Mouse (Mus musculus) neutrophil, adult 59 days (primary cell): Measurements from ENCODE around the gene Nipal1. TPM values are rescaled to one million over a fixed set of nuclear protein-coding genes. Genes with fewer than 3 reads are reported as not detected.

ENCODE experiments used
- total RNA-seq, 2 experiments: library from RNA; stranded (reverse); gene quantifications; 1 replicate in 1 of 2; 2 replicates in 1 of 2; pipeline ENCODE4 v1.2.4; 2023

Nipal1 gene
- not detected for total RNA-seq

GRCm38 (mm10) chr5:72647418-72647907, at the start of gene Nipal1:
TSS of gene Nipal1 (plus strand) at chr5:72647795.

GRCm38 (mm10) chr5:72644175-72644574, 3.4 kb upstream of the Nipal1 start, which contains the start of gene Cnga1:
TSS of gene Cnga1 (minus strand) at chr5:72644275.

Other genes with a start within 250 kb of the Nipal1 start
- not detected for gene Corin, start 143.3 kb upstream of the Nipal1 start, total RNA-seq
- gene Nfxl1, start 88.1 kb upstream of the Nipal1 start, total RNA-seq, result 10 to 100 TPM; 13.9 to 15.3 TPM
- not detected for gene Zar1, start 66.5 kb upstream of the Nipal1 start, total RNA-seq
- not detected for gene Gm5868, start 60.2 kb upstream of the Nipal1 start, total RNA-seq
- gene Cnga1, start 3.5 kb upstream of the Nipal1 start, total RNA-seq, result under 1 TPM in 1 of 2 experiments, not detected in 1; 0.22 TPM
- under 1 TPM; 0.68 to 0.78 TPM for gene Txk, start 105.0 kb downstream of the Nipal1 start, total RNA-seq
- 10 to 100 TPM; 28.2 to 30.8 TPM for gene Tec, start 220.7 kb downstream of the Nipal1 start, total RNA-seq